Mouse (Mus musculus): ENCODE measurements around the gene Dlgap4. TPM values are rescaled to one million over a fixed set of nuclear protein-coding genes. Genes with fewer than 3 reads are reported as not detected.

Gene Dlgap4
- polyA plus RNA-seq, 1 experiment from 2014 or later: 57.8 TPM

- H3K27ac ChIP-seq (ENCODE audit: low read length): no peak overlapping the region
- H3K4me3 ChIP-seq (ENCODE audit: low read length): no peak overlapping the region
- no peak overlapping the region for H3K4me2 ChIP-seq (ENCODE audit: low read depth, low read length)
- H3K4me1 ChIP-seq (ENCODE audit: control insufficient read depth, insufficient read depth, low read length): no peaks in the 10 kb centered on the region
- peaks cover 6% of the 10 kb centered on the region; the same call in 1 of the 2 replicates for H3K27me3 ChIP-seq (ENCODE audit: control insufficient read depth, insufficient read depth, low read length)
- H3K9ac ChIP-seq (ENCODE audit: low read length): no peak overlapping the region
- 78% methylated on average over 10 of the region's 10 CpGs for WGBS
- H3K36me3 ChIP-seq (ENCODE audit: control insufficient read depth, insufficient read depth): no peaks in the 10 kb centered on the region
- ATAC-seq (replicated peaks; ENCODE audit: extremely low read depth, insufficient read depth, low FRiP score): no peak
- H3K9me3 ChIP-seq (replicated peaks; ENCODE audit: control insufficient read depth, low read length): no peaks in the 10 kb centered on the region
Measured at GRCm38 (mm10) chr2:156658221-156658620, 44.7 kb downstream of the Dlgap4 start.

- no peak overlapping the region for H3K4me2 ChIP-seq (ENCODE audit: low read depth, low read length)
- no peak overlapping the region for H3K9ac ChIP-seq (ENCODE audit: low read length)
- no peak overlapping the region for H3K27ac ChIP-seq (ENCODE audit: low read length)
- no peaks in the 10 kb centered on the region for H3K9me3 ChIP-seq (replicated peaks; ENCODE audit: control insufficient read depth, low read length)
- no peak overlapping the region for H3K4me3 ChIP-seq (ENCODE audit: low read length)
- 51% methylated on average over 7 of the region's 7 CpGs for WGBS
- no peaks in the 10 kb centered on the region for H3K36me3 ChIP-seq (ENCODE audit: control insufficient read depth, insufficient read depth)
- ATAC-seq (replicated peaks; ENCODE audit: extremely low read depth, insufficient read depth, low FRiP score): no peak
- 0 out of 2 replicates have a peak, but pooled peaks cover 5% of the 10 kb centered on the region for H3K27me3 ChIP-seq (ENCODE audit: control insufficient read depth, insufficient read depth, low read length)
- no peaks in the 10 kb centered on the region for H3K4me1 ChIP-seq (ENCODE audit: control insufficient read depth, insufficient read depth, low read length)
Measured at GRCm38 (mm10) chr2:156658751-156659150, 45.2 kb downstream of the Dlgap4 start.

- ATAC-seq (replicated peaks; ENCODE audit: extremely low read depth, insufficient read depth, low FRiP score): no peak
Measured at GRCm38 (mm10) chr2:156659981-156660380, 46.5 kb downstream of the Dlgap4 start.

GRCm38 (mm10) chr2:156663162-156663561 is 49.7 kb downstream of the Dlgap4 start:
- H3K4me2 ChIP-seq (ENCODE audit: low read depth, low read length): no peak overlapping the region
- 71% methylated on average over 10 of the region's 10 CpGs for WGBS
- no peak overlapping the region for H3K4me3 ChIP-seq (ENCODE audit: low read length)
- H3K27ac ChIP-seq (ENCODE audit: low read length): no peak overlapping the region
- ATAC-seq (replicated peaks; ENCODE audit: extremely low read depth, insufficient read depth, low FRiP score): no peak
- H3K9ac ChIP-seq (ENCODE audit: low read length): no peak overlapping the region
- H3K36me3 ChIP-seq (ENCODE audit: control insufficient read depth, insufficient read depth): no peaks in the 10 kb centered on the region
- no peaks in the 10 kb centered on the region for H3K4me1 ChIP-seq (ENCODE audit: control insufficient read depth, insufficient read depth, low read length)
- H3K9me3 ChIP-seq (replicated peaks; ENCODE audit: control insufficient read depth, low read length): no peaks in the 10 kb centered on the region
- H3K27me3 ChIP-seq (ENCODE audit: control insufficient read depth, insufficient read depth, low read length): peaks cover 6% of the 10 kb centered on the region; the same call in 1 of the 2 replicates

More at GRCm38 (mm10) chr2:156659981-156660380, 46.5 kb downstream of the Dlgap4 start:
- Histone ChIP-seq H3K27ac (ENCODE audit: low read length) (no peak overlapping the region), H3K9me3 (replicated peaks; ENCODE audit: control insufficient read depth, low read length) (no peaks in the 10 kb centered on the region), H3K4me3 (ENCODE audit: low read length) (no peak overlapping the region), H3K36me3 (ENCODE audit: control insufficient read depth, insufficient read depth) (no peaks in the 10 kb centered on the region), H3K9ac (ENCODE audit: low read length) (no peak overlapping the region), H3K4me2 (ENCODE audit: low read depth, low read length) (no peak overlapping the region), H3K4me1 (ENCODE audit: control insufficient read depth, insufficient read depth, low read length) (no peaks in the 10 kb centered on the region), H3K27me3 (ENCODE audit: control insufficient read depth, insufficient read depth, low read length) (peaks cover 7% of the 10 kb centered on the region; the same call in 1 of the 2 replicates)
- WGBS: 71% methylated on average over 6 of the region's 6 CpGs

- H3K4me1 ChIP-seq (ENCODE audit: control insufficient read depth, insufficient read depth, low read length): no peaks in the 10 kb centered on the region
- H3K9me3 ChIP-seq (replicated peaks; ENCODE audit: control insufficient read depth, low read length): no peaks in the 10 kb centered on the region
- 14% methylated on average over 5 of the region's 5 CpGs for WGBS
- H3K4me2 ChIP-seq (ENCODE audit: low read depth, low read length): no peak overlapping the region
- no peak overlapping the region for H3K4me3 ChIP-seq (ENCODE audit: low read length)
- no peak overlapping the region for H3K9ac ChIP-seq (ENCODE audit: low read length)
- no peak for ATAC-seq (replicated peaks; ENCODE audit: extremely low read depth, insufficient read depth, low FRiP score)
- H3K27me3 ChIP-seq (ENCODE audit: control insufficient read depth, insufficient read depth, low read length): peaks cover 6% of the 10 kb centered on the region; the same call in 1 of the 2 replicates
- no peaks in the 10 kb centered on the region for H3K36me3 ChIP-seq (ENCODE audit: control insufficient read depth, insufficient read depth)
- H3K27ac ChIP-seq (ENCODE audit: low read length): no peak overlapping the region
Measured at GRCm38 (mm10) chr2:156664407-156664806, 50.9 kb downstream of the Dlgap4 start.

- Histone ChIP-seq H3K4me2 (ENCODE audit: low read depth, low read length) (no peak overlapping the region), H3K36me3 (ENCODE audit: control insufficient read depth, insufficient read depth) (no peaks in the 10 kb centered on the region), H3K27me3 (ENCODE audit: control insufficient read depth, insufficient read depth, low read length) (peaks cover 6% of the 10 kb centered on the region; the same call in 1 of the 2 replicates), H3K27ac (ENCODE audit: low read length) (no peak overlapping the region), H3K4me3 (ENCODE audit: low read length) (no peak overlapping the region), H3K9me3 (replicated peaks; ENCODE audit: control insufficient read depth, low read length) (no peaks in the 10 kb centered on the region), H3K4me1 (ENCODE audit: control insufficient read depth, insufficient read depth, low read length) (no peaks in the 10 kb centered on the region), H3K9ac (ENCODE audit: low read length) (no peak overlapping the region)
- ATAC-seq (replicated peaks; ENCODE audit: extremely low read depth, insufficient read depth, low FRiP score): no peak
- 58% methylated on average over 8 of the region's 8 CpGs for WGBS
Measured at GRCm38 (mm10) chr2:156664993-156665518, 51.6 kb downstream of the Dlgap4 start.

- Histone ChIP-seq H3K36me3 (ENCODE audit: control insufficient read depth, insufficient read depth) (no peaks in the 10 kb centered on the region), H3K4me3 (ENCODE audit: low read length) (no peak overlapping the region), H3K4me1 (ENCODE audit: control insufficient read depth, insufficient read depth, low read length) (no peaks in the 10 kb centered on the region), H3K27me3 (ENCODE audit: control insufficient read depth, insufficient read depth, low read length) (peaks cover 6% of the 10 kb centered on the region; the same call in 1 of the 2 replicates), H3K4me2 (ENCODE audit: low read depth, low read length) (no peak overlapping the region), H3K27ac (ENCODE audit: low read length) (no peak overlapping the region), H3K9me3 (replicated peaks; ENCODE audit: control insufficient read depth, low read length) (no peaks in the 10 kb centered on the region), H3K9ac (ENCODE audit: low read length) (no peak overlapping the region)
- ATAC-seq (replicated peaks; ENCODE audit: extremely low read depth, insufficient read depth, low FRiP score): no peak
- WGBS: 79% methylated on average over 13 of the region's 13 CpGs
Measured at GRCm38 (mm10) chr2:156665620-156666196, 52.2 kb downstream of the Dlgap4 start.

GRCm38 (mm10) chr2:156666231-156666630 is 52.7 kb downstream of the Dlgap4 start:
- no peaks in the 10 kb centered on the region for H3K4me1 ChIP-seq (ENCODE audit: control insufficient read depth, insufficient read depth, low read length)
- 40% methylated on average over 12 of the region's 12 CpGs for WGBS
- no peak overlapping the region for H3K4me2 ChIP-seq (ENCODE audit: low read depth, low read length)
- no peaks in the 10 kb centered on the region for H3K36me3 ChIP-seq (ENCODE audit: control insufficient read depth, insufficient read depth)
- no peak overlapping the region for H3K4me3 ChIP-seq (ENCODE audit: low read length)
- H3K9me3 ChIP-seq (replicated peaks; ENCODE audit: control insufficient read depth, low read length): no peaks in the 10 kb centered on the region
- H3K9ac ChIP-seq (ENCODE audit: low read length): no peak overlapping the region
- no peak overlapping the region for H3K27ac ChIP-seq (ENCODE audit: low read length)
- ATAC-seq (replicated peaks; ENCODE audit: extremely low read depth, insufficient read depth, low FRiP score): no peak
- H3K27me3 ChIP-seq (ENCODE audit: control insufficient read depth, insufficient read depth, low read length): peaks cover 6% of the 10 kb centered on the region; the same call in 1 of the 2 replicates

- no peak for ATAC-seq (replicated peaks; ENCODE audit: extremely low read depth, insufficient read depth, low FRiP score)
- Histone ChIP-seq H3K9me3 (replicated peaks; ENCODE audit: control insufficient read depth, low read length) (no peaks in the 10 kb centered on the region), H3K4me2 (ENCODE audit: low read depth, low read length) (no peak overlapping the region), H3K27me3 (ENCODE audit: control insufficient read depth, insufficient read depth, low read length) (peaks cover 6% of the 10 kb centered on the region; the same call in 1 of the 2 replicates), H3K27ac (ENCODE audit: low read length) (no peak overlapping the region), H3K9ac (ENCODE audit: low read length) (no peak overlapping the region), H3K36me3 (ENCODE audit: control insufficient read depth, insufficient read depth) (no peaks in the 10 kb centered on the region), H3K4me3 (ENCODE audit: low read length) (no peak overlapping the region), H3K4me1 (ENCODE audit: control insufficient read depth, insufficient read depth, low read length) (no peaks in the 10 kb centered on the region)
- 71% methylated on average over 5 of the region's 5 CpGs for WGBS
Measured at GRCm38 (mm10) chr2:156667290-156667689, 53.8 kb downstream of the Dlgap4 start.

Measured in heart, embryonic 16.5 days (tissue).